Mouse (Mus musculus): ENCODE data around the gene Atf5. TPM values are rescaled to one million over a fixed set of nuclear protein-coding genes. Genes with fewer than 3 reads are reported as not detected.

Atf5 gene
- polyA plus RNA-seq, 1 experiment from 2014 or later: 3.6 TPM

DNA sequence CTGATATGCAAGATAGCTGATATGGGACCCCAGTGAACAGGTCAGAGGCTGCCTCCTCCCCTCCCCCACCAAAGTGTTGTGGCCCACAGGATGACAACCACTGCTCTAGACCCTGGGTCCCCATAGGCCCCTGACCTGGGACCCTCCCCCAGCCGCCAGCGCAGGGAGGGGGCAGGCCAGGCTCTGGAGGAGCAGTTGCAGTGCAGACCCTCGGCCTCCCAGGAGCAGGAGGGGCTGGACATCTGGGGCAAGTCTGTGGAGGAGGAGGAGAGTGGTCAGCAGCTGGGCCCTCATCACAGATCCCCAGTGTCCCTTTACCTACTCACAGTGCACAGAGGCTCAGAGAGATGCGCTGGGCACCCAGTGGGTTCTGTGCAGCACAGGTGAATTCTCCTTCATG, 26.4 kb downstream of the Atf5 start:
- H3K27ac ChIP-seq (replicated peaks): no peak overlapping the region
- WGBS: 55% methylated on average over 4 of the region's 4 CpGs
- H3K9ac ChIP-seq (replicated peaks): no peak overlapping the region
- no peaks in the 10 kb centered on the region for H3K4me1 ChIP-seq
- H3K4me2 ChIP-seq: no peak overlapping the region
- H3K4me3 ChIP-seq (replicated peaks): no peak overlapping the region
- no peak for ATAC-seq (ENCODE audit: low FRiP score)
- H3K36me3 ChIP-seq: no peaks in the 10 kb centered on the region
- H3K9me3 ChIP-seq (replicated peaks): no peaks in the 10 kb centered on the region
- H3K27me3 ChIP-seq (replicated peaks): no peaks in the 10 kb centered on the region; the same call in 1 of the 2 replicates

DNA sequence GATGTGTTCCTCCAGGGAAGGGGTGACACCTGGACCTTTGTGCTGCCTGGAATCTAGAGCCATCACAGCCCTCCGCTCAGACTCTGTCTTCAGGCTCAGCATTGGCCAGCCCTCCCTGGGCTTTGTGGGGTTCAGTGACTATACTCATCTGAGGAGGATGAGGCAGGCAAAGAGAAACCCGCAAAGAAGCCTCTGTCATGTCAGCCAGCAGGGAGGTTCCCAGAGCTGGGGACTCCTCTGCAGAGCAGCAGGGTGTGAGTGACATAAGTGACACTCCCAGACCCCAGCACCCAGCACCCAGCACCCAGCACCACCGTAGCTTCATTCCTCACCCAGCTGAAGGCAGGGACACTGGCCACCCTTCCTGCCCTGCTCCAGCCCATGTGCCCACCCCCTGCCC, 26.9 kb downstream of the Atf5 start:
- H3K9me3 ChIP-seq (replicated peaks): no peaks in the 10 kb centered on the region
- 83% methylated on average over 3 of the region's 3 CpGs for WGBS

DNA sequence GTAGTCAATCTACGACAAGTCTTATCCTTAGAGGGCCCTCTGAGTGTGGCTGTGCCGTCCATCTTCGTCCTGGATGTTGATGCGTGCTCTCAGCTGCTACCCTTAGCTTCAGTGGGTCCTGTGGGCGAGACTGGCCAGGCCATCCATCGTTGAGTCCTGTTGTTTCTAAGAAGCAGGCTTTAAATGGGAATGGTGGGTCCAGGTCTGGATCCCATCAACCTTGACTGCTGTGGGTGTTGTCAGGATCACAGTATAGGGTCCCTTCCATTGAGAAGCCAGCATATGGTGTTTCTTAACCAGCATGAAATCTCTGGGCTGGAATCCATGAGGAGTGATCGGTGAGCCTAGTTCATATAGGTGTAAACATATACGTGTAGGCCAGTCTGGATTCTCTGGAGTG, 36.4 kb downstream of the Atf5 start:
- ATAC-seq (ENCODE audit: low FRiP score): no peak

More for the DNA sequence above, 26.9 kb downstream of the Atf5 start:
- Histone ChIP-seq H3K27me3 (replicated peaks) (no peaks in the 10 kb centered on the region; the same call in 1 of the 2 replicates), H3K4me2 (no peak overlapping the region), H3K9ac (replicated peaks) (no peak overlapping the region), H3K27ac (replicated peaks) (no peak overlapping the region), H3K36me3 (no peaks in the 10 kb centered on the region), H3K4me3 (replicated peaks) (no peak overlapping the region), H3K4me1 (no peaks in the 10 kb centered on the region)
- ATAC-seq (ENCODE audit: low FRiP score): no peak

DNA sequence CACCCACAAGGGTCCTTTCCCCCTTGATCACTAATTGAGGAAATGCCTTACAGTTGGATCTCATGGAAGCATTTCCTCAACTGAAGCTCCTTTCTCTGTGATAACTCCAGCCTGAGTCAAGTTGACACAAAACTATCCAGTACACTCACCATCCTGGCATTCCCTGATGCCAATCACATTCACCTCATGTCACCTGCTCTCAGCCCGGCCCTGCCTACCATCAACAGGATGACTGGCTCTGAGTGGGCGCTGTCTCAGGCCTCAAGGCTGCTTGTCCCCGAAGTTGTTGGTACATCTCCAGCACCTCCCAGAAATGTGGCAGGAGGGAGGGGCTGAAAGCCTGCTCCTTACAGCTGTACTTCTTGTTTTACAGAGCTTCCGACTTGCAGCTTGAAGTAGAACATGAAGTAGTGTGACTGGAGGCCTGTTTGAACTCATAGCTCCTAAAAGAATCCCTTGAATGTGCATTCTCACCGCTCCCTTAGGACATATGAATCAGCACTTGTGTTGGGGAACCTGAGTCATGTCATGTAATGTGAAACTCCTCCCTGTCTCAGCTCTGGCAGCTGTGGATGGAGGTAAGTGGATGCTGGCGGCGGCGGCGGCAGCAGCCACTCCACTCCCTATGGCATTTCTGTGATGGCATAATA, 39.5 kb downstream of the Atf5 start:
- Histone ChIP-seq H3K4me2 (no peak overlapping the region), H3K27me3 (replicated peaks) (no peaks in the 10 kb centered on the region), H3K9me3 (replicated peaks) (no peaks in the 10 kb centered on the region), H3K4me3 (replicated peaks) (no peak overlapping the region), H3K9ac (replicated peaks) (no peak overlapping the region), H3K36me3 (peaks cover 41% of the 10 kb centered on the region), H3K27ac (replicated peaks) (no peak overlapping the region), H3K4me1 (no peaks in the 10 kb centered on the region)
- WGBS: 97% methylated on average over 9 of the region's 9 CpGs
- no peak for ATAC-seq (ENCODE audit: low FRiP score)

More for the DNA sequence above, 36.4 kb downstream of the Atf5 start:
- no peak overlapping the region for H3K9ac ChIP-seq (replicated peaks)
- no peak overlapping the region for H3K4me2 ChIP-seq
- H3K27ac ChIP-seq (replicated peaks): no peak overlapping the region
- no peaks in the 10 kb centered on the region for H3K27me3 ChIP-seq (replicated peaks)
- 87% methylated on average over 8 of the region's 8 CpGs for WGBS
- peaks cover 24% of the 10 kb centered on the region for H3K36me3 ChIP-seq
- H3K4me3 ChIP-seq (replicated peaks): no peak overlapping the region
- H3K4me1 ChIP-seq: no peaks in the 10 kb centered on the region
- no peaks in the 10 kb centered on the region for H3K9me3 ChIP-seq (replicated peaks)

DNA sequence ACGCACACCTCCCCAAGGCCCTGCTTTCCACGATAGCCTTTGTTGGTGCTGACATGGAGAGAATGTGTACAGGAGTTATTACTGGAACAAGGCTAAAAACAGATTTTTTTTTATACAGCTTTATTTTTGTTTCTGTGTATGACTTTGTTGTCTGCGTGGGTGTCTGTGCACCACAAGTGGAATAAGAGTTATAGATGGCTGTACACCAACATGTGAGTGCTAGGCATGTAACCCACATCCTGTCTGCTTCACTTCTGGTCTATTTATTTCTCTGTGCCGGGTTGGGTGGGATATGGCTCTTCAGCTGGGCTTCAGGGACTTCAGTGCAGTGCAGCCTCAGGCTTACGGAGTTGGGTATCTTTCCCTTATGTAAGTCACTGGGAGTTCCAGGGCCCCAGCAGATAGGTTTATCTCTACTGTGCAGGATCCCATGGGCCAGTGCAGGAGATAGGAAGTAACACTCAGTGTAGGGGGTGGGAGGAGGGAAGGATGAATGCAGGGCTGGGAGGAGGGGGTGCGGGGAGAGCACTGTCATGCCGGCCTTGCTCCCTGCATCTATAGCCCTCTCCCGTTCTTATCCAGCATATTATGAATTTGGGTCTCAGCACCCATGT, 43.8 kb downstream of the Atf5 start:
- Histone ChIP-seq H3K4me1 (no peaks in the 10 kb centered on the region), H3K27ac (replicated peaks) (no peak overlapping the region)
- WGBS: 90% methylated on average over 8 of the region's 8 CpGs

DNA sequence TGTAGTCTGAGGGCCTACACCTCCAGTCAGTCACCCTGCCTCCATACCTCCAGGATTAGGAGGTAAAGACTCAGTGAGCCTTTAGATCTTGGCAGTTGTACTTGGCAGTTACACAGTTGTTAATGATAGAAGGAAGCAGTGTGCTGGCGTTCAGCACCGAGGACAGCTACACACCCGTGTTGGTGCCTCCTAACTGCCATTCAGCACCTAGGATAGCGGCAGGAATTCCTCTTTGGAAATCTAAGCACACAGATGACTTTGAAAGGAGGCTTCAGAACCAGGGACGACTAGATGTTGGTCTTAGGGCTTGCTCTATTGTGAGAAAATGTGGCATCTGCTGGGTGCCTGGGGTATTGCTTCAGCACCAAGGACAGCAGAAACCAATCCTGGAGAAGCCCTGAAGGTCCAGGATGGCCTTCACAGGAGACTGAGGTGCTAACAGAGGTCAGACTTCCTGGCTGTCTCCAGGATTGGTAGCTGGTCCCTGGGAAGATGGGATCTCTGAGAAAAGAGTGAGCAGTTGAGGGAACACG, 46.3 kb downstream of the Atf5 start:
- no peak overlapping the region for H3K4me2 ChIP-seq
- H3K9ac ChIP-seq (replicated peaks): no peak overlapping the region
- no peak for ATAC-seq (ENCODE audit: low FRiP score)
- H3K4me1 ChIP-seq: no peaks in the 10 kb centered on the region
- H3K9me3 ChIP-seq (replicated peaks): no peaks in the 10 kb centered on the region
- no peak overlapping the region for H3K27ac ChIP-seq (replicated peaks)
- H3K4me3 ChIP-seq (replicated peaks): no peak overlapping the region
- no peaks in the 10 kb centered on the region for H3K27me3 ChIP-seq (replicated peaks)
- 17% methylated on average over 6 of the region's 6 CpGs for WGBS
- peaks cover 74% of the 10 kb centered on the region for H3K36me3 ChIP-seq

More for the DNA sequence above, 43.8 kb downstream of the Atf5 start:
- no peak overlapping the region for H3K4me2 ChIP-seq
- no peak overlapping the region for H3K4me3 ChIP-seq (replicated peaks)
- H3K27me3 ChIP-seq (replicated peaks): no peaks in the 10 kb centered on the region
- H3K9ac ChIP-seq (replicated peaks): no peak overlapping the region
- ATAC-seq (ENCODE audit: low FRiP score): no peak
- H3K36me3 ChIP-seq: peaks cover 72% of the 10 kb centered on the region
- no peaks in the 10 kb centered on the region for H3K9me3 ChIP-seq (replicated peaks)

DNA sequence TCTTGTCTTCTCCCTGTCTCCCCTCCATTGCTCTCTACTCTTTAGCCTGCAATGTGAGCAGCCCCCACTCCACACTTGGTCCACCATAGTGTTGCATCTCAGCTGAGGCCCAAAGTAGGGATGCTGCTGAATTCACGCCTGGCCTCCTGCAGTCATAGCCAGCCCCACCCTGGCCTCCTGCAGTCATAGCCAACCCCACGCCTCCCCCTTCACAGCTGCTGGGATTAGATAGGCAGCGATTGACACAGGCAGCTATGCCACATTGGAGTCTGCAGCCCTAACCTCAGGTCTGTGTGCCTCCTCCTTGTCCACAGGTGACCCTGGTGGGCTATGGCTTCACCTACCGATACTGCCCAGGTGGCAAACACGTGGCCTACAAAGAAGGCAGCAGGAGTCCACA, 48.3 kb downstream of the Atf5 start:
- 89% methylated on average over 5 of the region's 5 CpGs for WGBS
- no peaks in the 10 kb centered on the region for H3K4me1 ChIP-seq
- H3K4me2 ChIP-seq: no peak overlapping the region
- no peak overlapping the region for H3K27ac ChIP-seq (replicated peaks)
- peaks cover 77% of the 10 kb centered on the region for H3K36me3 ChIP-seq
- no peak overlapping the region for H3K4me3 ChIP-seq (replicated peaks)
- no peak for ATAC-seq (ENCODE audit: low FRiP score)
- no peak overlapping the region for H3K9ac ChIP-seq (replicated peaks)
- no peaks in the 10 kb centered on the region for H3K27me3 ChIP-seq (replicated peaks)
- no peaks in the 10 kb centered on the region for H3K9me3 ChIP-seq (replicated peaks)

MicroRNAs encoded within 50 kb of the gene (microRNA counts, 519-probe panel; counts per million panel counts)
- microRNA mmu-miR-707: not detected

Small RNA genes within 50 kb of the gene (microRNA-seq; reads per million reads assigned to microRNA genes)
- not detected for gene Mir707

Other genes starting within 250 kb of the Atf5 start
- 1.1 and 4.9 TPM in 2 replicates for gene Napsa, start 244.3 kb downstream of the Atf5 start, polyA plus RNA-seq (2015; fragmentation: Nextera tagmentation; extraction: Ambion mirVana)
- gene Kcnc3, start 226.0 kb downstream of the Atf5 start, polyA plus RNA-seq (2015; fragmentation: Nextera tagmentation; extraction: Ambion mirVana): 7.2 and 8.0 TPM in 2 replicates
- gene Myh14, start 145.8 kb downstream of the Atf5 start, polyA plus RNA-seq (2015; fragmentation: Nextera tagmentation; extraction: Ambion mirVana): 4.8 and 6.0 TPM in 2 replicates
- gene Izumo2, start 107.9 kb downstream of the Atf5 start, polyA plus RNA-seq (2015; fragmentation: Nextera tagmentation; extraction: Ambion mirVana): not detected in 2 replicates
- 28.9 and 29.7 TPM in 2 replicates for gene Vrk3, start 68.2 kb downstream of the Atf5 start, polyA plus RNA-seq (2015; fragmentation: Nextera tagmentation; extraction: Ambion mirVana)
- 1.1 and 1.4 TPM in 2 replicates for gene Zfp473, start 65.6 kb downstream of the Atf5 start, polyA plus RNA-seq (2015; fragmentation: Nextera tagmentation; extraction: Ambion mirVana)
- gene Nup62, start 570 bp downstream of the Atf5 start, polyA plus RNA-seq (2015; fragmentation: Nextera tagmentation; extraction: Ambion mirVana): 40.7 and 58.0 TPM in 2 replicates
- gene Il4i1, start 271 bp downstream of the Atf5 start, polyA plus RNA-seq (2015; fragmentation: Nextera tagmentation; extraction: Ambion mirVana): 0.78 and 4.7 TPM in 2 replicates
- 89.9 and 92.0 TPM in 2 replicates for gene Akt1s1, start 32.3 kb upstream of the Atf5 start, polyA plus RNA-seq (2015; fragmentation: Nextera tagmentation; extraction: Ambion mirVana)
- 105 and 110 TPM in 2 replicates for gene Tbc1d17, start 32.4 kb upstream of the Atf5 start, polyA plus RNA-seq (2015; fragmentation: Nextera tagmentation; extraction: Ambion mirVana)
- gene Pnkp, start 40.5 kb upstream of the Atf5 start, polyA plus RNA-seq (2015; fragmentation: Nextera tagmentation; extraction: Ambion mirVana): 29.2 and 29.6 TPM in 2 replicates
- 433 and 459 TPM in 2 replicates for gene Ptov1, start 53.1 kb upstream of the Atf5 start, polyA plus RNA-seq (2015; fragmentation: Nextera tagmentation; extraction: Ambion mirVana)
- 136 and 141 TPM in 2 replicates for gene Med25, start 76.1 kb upstream of the Atf5 start, polyA plus RNA-seq (2015; fragmentation: Nextera tagmentation; extraction: Ambion mirVana)
- 15.1 and 15.8 TPM in 2 replicates for gene Fuz, start 79.4 kb upstream of the Atf5 start, polyA plus RNA-seq (2015; fragmentation: Nextera tagmentation; extraction: Ambion mirVana)
- gene Ap2a1, start 112.8 kb upstream of the Atf5 start, polyA plus RNA-seq (2015; fragmentation: Nextera tagmentation; extraction: Ambion mirVana): 122 and 126 TPM in 2 replicates
- gene Tsks, start 126.5 kb upstream of the Atf5 start, polyA plus RNA-seq (2015; fragmentation: Nextera tagmentation; extraction: Ambion mirVana): 0.14 and 0.24 TPM in 2 replicates
- gene Cpt1c, start 158.2 kb upstream of the Atf5 start, polyA plus RNA-seq (2015; fragmentation: Nextera tagmentation; extraction: Ambion mirVana): 55.5 and 59.0 TPM in 2 replicates
- gene Prmt1, start 169.9 kb upstream of the Atf5 start, polyA plus RNA-seq (2015; fragmentation: Nextera tagmentation; extraction: Ambion mirVana): 605 and 615 TPM in 2 replicates
- gene Irf3, start 181.0 kb upstream of the Atf5 start, polyA plus RNA-seq (2015; fragmentation: Nextera tagmentation; extraction: Ambion mirVana): 56.8 and 70.2 TPM in 2 replicates
- gene Bcl2l12, start 182.1 kb upstream of the Atf5 start, polyA plus RNA-seq (2015; fragmentation: Nextera tagmentation; extraction: Ambion mirVana): 9.8 and 19.8 TPM in 2 replicates
- 43.3 and 46.1 TPM in 2 replicates for gene Scaf1, start 199.7 kb upstream of the Atf5 start, polyA plus RNA-seq (2015; fragmentation: Nextera tagmentation; extraction: Ambion mirVana)
- gene Rras, start 201.3 kb upstream of the Atf5 start, polyA plus RNA-seq (2015; fragmentation: Nextera tagmentation; extraction: Ambion mirVana): 14.2 and 24.2 TPM in 2 replicates
- gene Prr12, start 236.2 kb upstream of the Atf5 start, polyA plus RNA-seq (2015; fragmentation: Nextera tagmentation; extraction: Ambion mirVana): 11.4 and 12.3 TPM in 2 replicates
- 65.8 and 66.5 TPM in 2 replicates for gene Nosip, start 245.8 kb upstream of the Atf5 start, polyA plus RNA-seq (2015; fragmentation: Nextera tagmentation; extraction: Ambion mirVana)
- gene Prrg2, start 246.0 kb upstream of the Atf5 start, polyA plus RNA-seq (2015; fragmentation: Nextera tagmentation; extraction: Ambion mirVana): 16.5 and 18.1 TPM in 2 replicates